Mouse (Mus musculus): ENCODE data around the gene Snx25. TPM values are rescaled to one million over a fixed set of nuclear protein-coding genes. Genes with fewer than 3 reads are reported as not detected.
A peak's percentile ranks its signal among the peaks of the same experiment; 100 is the strongest.

Gene Snx25
- 10 to 100 TPM; 45.7 to 48.0 TPM for total RNA-seq (2021)
- long read RNA-seq, experiment 1, transcript Snx25-203 (19 exons, 3,445 nt): major isoform, 56 of 70 reads
- long read RNA-seq, experiment 1, partial matches to known transcripts: 0 of 70 reads
- long read RNA-seq, experiment 1, other reads (novel, unspliced or antisense): 13 of 70 reads
- long read RNA-seq, experiment 2, transcript Snx25-203 (19 exons, 3,445 nt): major isoform, 51 of 61 reads
- long read RNA-seq, experiment 2, partial matches to known transcripts: 1 of 61 reads
- long read RNA-seq, experiment 2, other reads (novel, unspliced or antisense): 7 of 61 reads

DNA sequence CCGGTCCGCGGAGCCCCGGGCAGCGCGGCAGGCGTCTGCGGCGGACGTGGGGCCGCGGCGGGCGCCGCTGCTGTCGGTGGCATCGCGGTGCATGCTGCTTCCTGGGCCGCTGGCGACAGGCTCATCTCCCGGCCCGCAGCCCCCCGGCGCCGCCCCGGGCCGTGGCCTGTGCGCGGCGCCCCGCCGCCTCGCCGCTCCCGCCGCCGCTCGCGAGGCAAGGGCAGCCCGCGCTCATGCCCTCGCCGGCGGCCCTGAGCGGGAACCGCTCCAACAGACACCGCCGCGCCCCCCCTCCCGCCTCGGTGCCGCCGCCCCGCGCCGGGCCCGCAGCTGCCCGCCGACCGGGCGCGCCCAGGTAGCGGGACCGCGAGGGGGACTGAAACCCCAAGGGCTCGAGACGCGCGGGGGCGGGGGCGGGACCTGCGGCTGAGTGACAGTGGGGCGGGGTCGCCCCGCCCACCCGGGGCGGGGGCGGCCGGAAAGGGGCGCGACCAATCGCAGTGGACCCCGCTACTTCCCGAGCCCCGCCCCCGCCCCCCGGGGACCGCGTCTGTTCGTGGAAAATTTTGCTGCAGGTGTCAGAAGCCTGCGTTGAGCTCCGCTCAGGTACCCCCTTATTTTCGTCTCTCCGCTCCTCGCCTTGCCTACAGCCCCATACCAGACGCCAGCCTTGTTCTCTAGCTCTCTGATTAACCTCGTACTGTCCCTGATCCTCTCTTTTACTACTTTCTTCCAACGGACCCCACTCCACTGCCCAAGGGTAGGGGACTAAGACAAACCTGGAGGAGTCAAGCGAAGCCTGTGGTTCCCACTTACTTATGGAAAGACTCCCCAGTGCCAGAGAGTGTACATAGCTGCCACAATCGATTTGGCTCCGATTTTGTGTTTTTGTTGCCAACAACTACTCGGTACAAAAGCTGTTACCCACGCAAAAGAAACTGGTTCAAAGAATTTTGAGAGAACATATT, at the start of gene Snx25:
Gene Snx25 (minus strand): TSS at position 96 of the 968 bp plus-strand sequence.
- no peak; the same call in 1 of the 2 replicates for TF ChIP-seq CTCF (IDR thresholded peaks at IDR 0.05)
- Histone ChIP-seq H3K27ac (peak within 1 kb of the TSS; percentile 69), H3K4me3 (peak within 1 kb of the TSS; percentile 70)
- DNase-seq (ENCODE audit: extremely low spot score in 1 of 2, low spot score in 2 of 2): peak; percentile 85 to 90
- intact Hi-C loops (cut with DNase I): loop anchor here (5.0 kb wide), 1 partner anchor 155 kb away; the partner anchor contains the start of gene Lrp2bp

DNA sequence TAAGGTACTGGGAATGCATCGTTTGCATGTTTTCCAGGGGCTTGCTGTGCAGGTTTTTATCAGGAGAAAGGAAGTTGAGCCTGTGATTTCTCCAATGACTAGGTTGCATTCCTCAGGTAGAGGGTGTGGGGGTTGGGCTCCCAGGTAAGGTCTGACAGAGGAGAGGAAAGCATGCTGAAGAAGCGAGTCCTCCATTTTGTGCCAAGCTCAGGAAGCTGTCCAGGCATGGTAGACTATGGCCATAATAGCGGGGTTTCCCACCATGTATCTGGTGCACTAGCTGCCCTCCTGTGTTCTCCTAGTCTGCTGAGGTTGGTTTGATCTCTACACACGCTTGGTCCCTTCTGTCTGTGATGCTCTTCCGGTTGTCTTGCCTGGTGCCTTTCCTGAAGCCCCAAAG, 45.7 kb upstream of the Snx25 start:
- intact Hi-C loops (cut with DNase I): no loop called here
- Histone ChIP-seq H3K27ac (no peak overlapping the region), H3K4me3 (no peak overlapping the region)
- no peak for DNase-seq (ENCODE audit: extremely low spot score in 1 of 2, low spot score in 2 of 2)
- no peak for TF ChIP-seq CTCF (IDR thresholded peaks at IDR 0.05)

DNA sequence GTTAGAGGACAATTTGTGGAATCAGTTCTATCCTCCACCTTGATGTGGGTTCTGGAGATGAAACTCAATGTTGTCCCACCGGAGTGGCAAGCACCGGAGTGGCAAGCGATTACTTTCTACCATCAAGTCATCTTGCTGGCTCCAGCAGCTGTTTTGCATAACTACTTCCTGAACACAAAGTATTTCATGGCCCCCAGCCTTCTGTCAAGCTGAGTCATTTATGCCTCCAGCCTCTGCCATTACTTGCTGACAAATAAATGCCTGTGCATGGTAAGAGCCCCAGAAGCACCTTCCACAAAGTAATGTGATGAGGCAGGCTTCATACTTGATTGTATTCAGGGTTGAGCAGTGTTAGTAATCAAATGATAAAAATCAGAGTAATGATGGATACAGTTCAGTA, 44.9 kb upstream of the Snx25 start:
- intact Hi-C loops (cut with DNase I): no loop called here
- no peak overlapping the region for H3K27ac ChIP-seq
- TF ChIP-seq CTCF (IDR thresholded peaks at IDR 0.05): no peak
- DNase-seq (ENCODE audit: extremely low spot score in 1 of 2, low spot score in 2 of 2): no peak
- no peak overlapping the region for H3K4me3 ChIP-seq

DNA sequence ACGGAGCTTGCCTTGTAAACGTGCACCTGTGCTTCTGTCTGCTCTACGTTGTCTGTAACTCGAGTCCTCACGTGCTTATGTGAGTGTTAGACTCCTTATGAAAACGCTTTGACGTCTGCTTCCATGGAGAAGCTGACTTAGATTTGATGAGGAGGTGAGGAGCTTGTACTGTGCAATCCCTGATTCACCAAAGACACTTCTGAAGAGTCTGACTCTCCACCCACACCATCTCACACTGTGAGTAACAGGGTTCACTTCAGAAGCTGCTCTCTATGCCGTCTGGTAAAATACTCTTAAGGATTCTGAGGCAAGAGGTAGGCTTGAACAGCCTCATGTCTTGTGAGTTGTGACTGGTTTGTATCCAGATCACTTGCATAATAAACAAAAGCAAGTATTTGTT, 41.1 kb upstream of the Snx25 start:
- no peak overlapping the region for H3K27ac ChIP-seq
- intact Hi-C loops (cut with DNase I): no loop called here
- DNase-seq (ENCODE audit: extremely low spot score in 1 of 2, low spot score in 2 of 2): no peak
- H3K4me3 ChIP-seq: no peak overlapping the region
- TF ChIP-seq CTCF (IDR thresholded peaks at IDR 0.05): no peak

DNA sequence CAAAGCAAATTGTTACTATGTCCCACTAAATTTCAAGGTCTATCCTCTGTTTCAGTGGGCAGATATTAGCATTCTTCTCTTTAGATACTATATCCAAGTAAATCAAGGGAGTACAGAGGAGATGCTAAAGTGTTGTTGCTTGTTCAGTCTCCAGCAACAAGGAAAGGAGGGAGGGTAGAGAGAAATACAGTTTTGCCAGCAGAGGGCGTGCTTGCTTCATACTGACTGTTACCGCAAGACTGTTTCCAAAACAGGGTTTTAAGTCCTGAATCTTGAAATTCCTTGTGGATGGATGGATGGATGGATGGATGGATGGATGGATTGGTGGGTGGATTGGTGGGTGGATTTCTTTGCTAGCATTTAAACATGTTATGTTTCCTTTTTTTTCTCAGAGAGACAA, 33.4 kb upstream of the Snx25 start:
- Histone ChIP-seq H3K27ac (no peak overlapping the region), H3K4me3 (no peak overlapping the region)
- peak in 1 of 2 experiments; percentile 68 for DNase-seq (ENCODE audit: extremely low spot score in 1 of 2, low spot score in 2 of 2)
- peak; percentile 76 for TF ChIP-seq CTCF (IDR thresholded peaks at IDR 0.05)
- intact Hi-C loops (cut with DNase I): loop anchor here (1.0 to 10.0 kb wide), 3 partner anchors 52 to 362 kb away; no protein-coding TSS in a partner anchor

DNA sequence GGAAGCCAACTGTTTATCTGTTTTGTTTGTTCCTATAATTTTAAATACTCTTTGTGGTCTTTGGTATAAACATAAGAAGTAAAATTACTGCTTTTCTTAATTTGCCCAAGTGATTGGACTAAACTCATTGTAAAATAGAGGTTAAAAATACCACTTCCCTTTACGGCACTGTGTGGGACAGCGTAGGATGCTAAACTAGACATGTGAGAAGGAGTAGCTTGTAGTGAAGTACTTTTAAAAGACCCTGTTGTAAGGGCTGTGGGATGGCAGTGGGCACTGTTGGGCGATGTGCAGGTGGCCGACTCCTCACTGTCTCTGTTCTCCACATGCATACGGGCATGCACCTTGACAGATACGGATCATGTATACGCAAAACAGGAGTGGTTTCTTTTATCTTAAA, 28.2 kb upstream of the Snx25 start:
- intact Hi-C loops (cut with DNase I): loop anchor here (10.0 kb wide), 1 partner anchor 105 kb away; no protein-coding TSS in a partner anchor
- no peak overlapping the region for H3K4me3 ChIP-seq
- TF ChIP-seq CTCF (IDR thresholded peaks at IDR 0.05): no peak
- H3K27ac ChIP-seq: no peak overlapping the region
- no peak for DNase-seq (ENCODE audit: extremely low spot score in 1 of 2, low spot score in 2 of 2)

DNA sequence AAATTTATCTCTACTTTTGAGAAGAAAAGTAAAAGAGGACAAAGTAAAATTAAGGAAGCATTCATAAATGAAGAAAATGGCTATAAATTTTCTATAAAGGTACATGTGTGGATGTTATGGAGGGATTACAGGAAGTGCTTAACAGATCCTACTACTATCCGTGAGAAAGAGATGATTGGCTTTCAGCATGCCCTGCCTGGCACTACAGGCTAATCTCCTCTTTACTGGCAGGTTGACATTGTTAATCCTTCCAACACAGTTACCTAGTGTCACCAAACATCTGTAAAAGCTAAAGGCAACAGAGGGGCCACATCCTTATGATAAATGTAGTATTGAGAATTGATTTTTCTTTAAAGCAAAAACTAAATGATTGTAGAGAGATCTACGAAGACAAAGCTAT, 21.7 kb upstream of the Snx25 start:
- Histone ChIP-seq H3K27ac (no peak overlapping the region), H3K4me3 (no peak overlapping the region)
- intact Hi-C loops (cut with DNase I): no loop called here
- no peak for TF ChIP-seq CTCF (IDR thresholded peaks at IDR 0.05)
- no peak for DNase-seq (ENCODE audit: extremely low spot score in 1 of 2, low spot score in 2 of 2)

DNA sequence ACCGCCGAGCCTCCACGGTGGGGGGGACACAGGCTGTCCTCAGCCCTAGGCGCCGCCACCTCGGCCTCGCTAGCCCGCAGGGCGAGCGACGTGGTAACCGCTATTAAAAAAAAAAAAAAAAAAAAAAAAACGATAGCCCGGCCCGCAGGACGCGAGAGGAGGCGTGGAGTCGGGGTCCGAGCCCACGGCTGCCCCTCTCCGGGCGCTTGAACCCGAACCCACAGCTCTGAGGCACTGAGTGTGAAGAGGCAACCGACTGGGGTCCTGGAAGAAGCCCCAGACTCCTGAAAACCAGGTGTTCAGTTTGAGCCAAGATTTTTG, 11.9 kb upstream of the Snx25 start:
- Histone ChIP-seq H3K4me3 (peak overlapping the region; percentile 94), H3K27ac (peak overlapping the region; percentile 90)
- intact Hi-C loops (cut with DNase I): loop anchor here (2.0 to 5.0 kb wide), 2 partner anchors 47 to 162 kb away; partner anchors contain the start of gene Slc25a4
- TF ChIP-seq CTCF (IDR thresholded peaks at IDR 0.05): no peak
- no peak for DNase-seq (ENCODE audit: extremely low spot score in 1 of 2, low spot score in 2 of 2)

DNA sequence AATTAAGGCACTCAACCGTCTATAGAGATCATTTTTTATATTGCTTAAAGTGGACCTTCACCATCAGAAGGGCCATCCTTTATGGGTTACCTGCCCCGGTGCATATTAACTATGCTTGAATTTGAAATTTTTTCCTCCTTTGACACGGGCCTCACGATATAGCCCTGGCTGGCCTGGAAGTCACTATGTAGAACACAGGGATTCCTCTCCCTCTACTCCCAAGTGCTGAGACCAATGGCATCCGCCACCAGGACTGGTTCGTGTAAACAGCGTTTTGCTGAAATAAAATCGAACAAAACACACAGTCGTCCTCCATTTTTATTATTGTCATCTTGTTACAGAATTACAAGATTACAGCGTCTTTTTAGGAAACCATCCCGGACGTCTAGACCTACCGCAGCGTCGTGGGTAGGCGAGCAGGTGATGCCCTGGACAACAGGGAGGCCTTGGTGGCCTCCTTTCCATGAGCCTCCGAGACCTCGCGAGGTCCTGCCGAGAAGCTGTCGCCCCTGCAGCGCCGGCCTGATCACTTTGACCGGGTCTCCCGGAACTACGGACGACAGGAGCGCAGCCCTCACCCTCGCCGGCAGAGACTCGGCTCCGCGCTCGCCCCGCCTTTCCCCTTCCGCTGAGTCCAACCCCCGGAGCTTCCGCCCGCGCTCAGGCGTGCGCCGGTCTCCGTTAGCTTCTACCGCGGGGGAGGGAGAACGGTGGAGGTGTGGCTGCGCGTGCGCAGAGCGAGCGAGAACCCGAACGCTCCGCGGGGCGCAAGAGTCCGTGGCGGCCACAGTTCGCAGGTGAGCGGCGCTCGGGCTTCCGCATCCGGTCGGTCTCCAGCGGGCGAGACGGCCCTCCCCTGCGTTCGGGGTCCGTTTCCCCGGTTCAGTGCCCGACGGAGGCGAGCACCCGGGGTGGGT, 11.3 kb upstream of the Snx25 start:
- intact Hi-C loops (cut with DNase I): loop anchor here (2.0 to 5.0 kb wide), 2 partner anchors 48 to 161 kb away; partner anchors contain the start of gene Slc25a4
- H3K4me3 ChIP-seq: peak overlapping the region; percentile 94
- DNase-seq (ENCODE audit: extremely low spot score in 1 of 2, low spot score in 2 of 2): peak; percentile 96 to 97
- peak overlapping the region; percentile 90 for H3K27ac ChIP-seq
- TF ChIP-seq CTCF (IDR thresholded peaks at IDR 0.05): no peak; the same call in 1 of the 2 replicates

DNA sequence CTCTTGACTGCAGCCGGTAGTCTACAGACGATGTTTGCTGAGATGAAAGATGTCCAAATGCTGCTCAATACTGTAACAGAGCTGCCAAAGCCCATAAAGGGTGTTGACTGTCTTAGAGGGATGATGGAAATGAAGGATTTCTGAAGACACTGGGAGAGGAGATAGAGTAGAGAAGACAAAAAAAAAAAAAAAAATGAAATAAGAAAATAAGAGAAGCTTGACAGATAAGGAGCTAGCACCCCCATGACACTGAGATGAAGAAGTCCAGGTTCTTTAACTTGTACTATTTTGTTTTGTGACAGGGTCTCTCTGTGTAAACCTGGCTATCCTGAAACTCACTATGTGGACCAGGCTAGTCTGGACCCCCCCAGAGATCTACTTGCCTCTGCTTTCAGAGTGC, 1.1 kb upstream of the Snx25 start:
- Histone ChIP-seq H3K27ac (no peak overlapping the region), H3K4me3 (peak overlapping the region; percentile 70)
- DNase-seq (ENCODE audit: extremely low spot score in 1 of 2, low spot score in 2 of 2): no peak
- TF ChIP-seq CTCF (IDR thresholded peaks at IDR 0.05): no peak
- intact Hi-C loops (cut with DNase I): loop anchor here (5.0 kb wide), 1 partner anchor 156 kb away; the partner anchor contains the start of gene Lrp2bp
